8 mouse cellular contexts compared by ENCODE assay signal in genomic region chr19:45007425-45008191, GRCm38 (mm10). TPM values are rescaled to one million over a fixed set of nuclear protein-coding genes. Genes with fewer than 3 reads are reported as not detected.
DNase-seq lines count a peak whose midpoint lies in the region; ATAC-seq and TF ChIP-seq lines count a peak whose summit lies in the region.

No protein-coding gene starts in this region.

- peak overlapping the region; percentile 92 for H3K4me2 ChIP-seq in lung, embryonic 14.5 days
- peak overlapping the region; percentile 98 for H3K4me2 ChIP-seq in forebrain, embryonic 12.5 days
- H3K4me2 ChIP-seq in neural tube, embryonic 15.5 days, result peak overlapping the region; percentile 96

- peaks cover 14% of the 10 kb centered on the region for H3K4me1 ChIP-seq in lung, embryonic 14.5 days (ENCODE audit: insufficient read depth)
- H3K4me1 ChIP-seq in forebrain, embryonic 12.5 days, result peaks cover 25% of the 10 kb centered on the region
- peaks cover 57% of the 10 kb centered on the region for H3K4me1 ChIP-seq in neural tube, embryonic 15.5 days

- H3K9ac ChIP-seq in lung, embryonic 14.5 days, result peak overlapping the region; percentile 72; the same call in 1 of the 2 replicates
- H3K9ac ChIP-seq in forebrain, embryonic 12.5 days, result no peak overlapping the region
- peak overlapping the region; percentile 73; the same call in 1 of the 2 replicates for H3K9ac ChIP-seq in neural tube, embryonic 15.5 days (replicated peaks)

- H3K27me3 ChIP-seq in lung, embryonic 14.5 days (ENCODE audit: insufficient read depth, low read length), result no peaks in the 10 kb centered on the region
- H3K27me3 ChIP-seq in forebrain, embryonic 12.5 days, result no peaks in the 10 kb centered on the region
- H3K27me3 ChIP-seq in neural tube, embryonic 15.5 days (replicated peaks), result no peaks in the 10 kb centered on the region

- H3K4me3 ChIP-seq in lung, embryonic 14.5 days (ENCODE audit: low read depth, low read length), result peak overlapping the region; percentile 97
- H3K4me3 ChIP-seq in forebrain, embryonic 12.5 days (replicated peaks), result peak overlapping the region; percentile 95
- peak overlapping the region; percentile 93 for H3K4me3 ChIP-seq in neural tube, embryonic 15.5 days (replicated peaks)

- 77% methylated on average over 20 of the region's 20 CpGs for WGBS in lung, embryonic 14.5 days
- WGBS in forebrain, embryonic 12.5 days, result 91% methylated on average over 20 of the region's 20 CpGs
- 92% methylated on average over 20 of the region's 20 CpGs for WGBS in neural tube, embryonic 15.5 days

- peaks cover 62% of the 10 kb centered on the region for H3K36me3 ChIP-seq in lung, embryonic 14.5 days (ENCODE audit: insufficient read depth)
- peaks cover 62% of the 10 kb centered on the region for H3K36me3 ChIP-seq in forebrain, embryonic 12.5 days (replicated peaks)
- peaks cover 41% of the 10 kb centered on the region for H3K36me3 ChIP-seq in neural tube, embryonic 15.5 days

- DNase-seq in lung, embryonic 14.5 days, result no peak
- no peak for DNase-seq in lung, adult 18-20 months
- peak; percentile 88 for DNase-seq in kidney, postnatal 25 days
- DNase-seq in layer of hippocampus, postnatal 10 days (ENCODE audit: low spot score in 2 of 2), result no peak
- no peak for DNase-seq in left cerebral cortex, adult 11 months (ENCODE audit: low spot score)
- no peak for DNase-seq in lung, postnatal 14 days

- H3K27ac ChIP-seq in lung, embryonic 14.5 days (ENCODE audit: low read depth), result no peak overlapping the region
- no peak overlapping the region for H3K27ac ChIP-seq in forebrain, embryonic 12.5 days
- H3K27ac ChIP-seq in neural tube, embryonic 15.5 days (replicated peaks), result peak overlapping the region; percentile 86; the same call in 1 of the 2 replicates

- no peaks in the 10 kb centered on the region for H3K9me3 ChIP-seq in lung, embryonic 14.5 days (ENCODE audit: low read depth, low read length)
- H3K9me3 ChIP-seq in forebrain, embryonic 12.5 days, result no peaks in the 10 kb centered on the region
- no peaks in the 10 kb centered on the region for H3K9me3 ChIP-seq in neural tube, embryonic 15.5 days (replicated peaks)

- ATAC-seq in lung, embryonic 14.5 days (ENCODE audit: insufficient read depth), result no peak
- ATAC-seq in forebrain, embryonic 12.5 days (ENCODE audit: low FRiP score), result no peak
- ATAC-seq in neural tube, embryonic 15.5 days (ENCODE audit: low FRiP score), result no peak

- TF ChIP-seq CTCF in lung, embryonic 14.5 days (IDR thresholded peaks at IDR 0.05; ENCODE audit: low read depth), result no peak

RNA-seq across cellular contexts. Expression of gene Mrpl43, which starts 1.4 kb away (rescaled TPM):
- 61.3 and 63.6 TPM in 2 replicates for polyA plus RNA-seq in lung, embryonic 14.5 days (2014; fragmentation: Nextera tagmentation; extraction: Ambion mirVana)
- 71.0 and 75.8 TPM in 2 replicates for polyA plus RNA-seq in forebrain, embryonic 12.5 days (2016; fragmentation: Nextera tagmentation; extraction: Ambion mirVana)
- 89.1 and 96.2 TPM in 2 replicates for polyA plus RNA-seq in neural tube, embryonic 15.5 days (2015; fragmentation: Nextera tagmentation; extraction: Ambion mirVana)
- 10 to 100 TPM; 45.3 to 48.9 TPM for total RNA-seq in layer of hippocampus, postnatal 10 days (2021)

RNA-seq across cellular contexts. Expression of gene Twnk, which starts 2.1 kb away (rescaled TPM):
- 13.0 and 14.8 TPM in 2 replicates for polyA plus RNA-seq in lung, embryonic 14.5 days (2014; fragmentation: Nextera tagmentation; extraction: Ambion mirVana)
- 23.5 and 23.9 TPM in 2 replicates for polyA plus RNA-seq in forebrain, embryonic 12.5 days (2016; fragmentation: Nextera tagmentation; extraction: Ambion mirVana)
- polyA plus RNA-seq in neural tube, embryonic 15.5 days (2015; fragmentation: Nextera tagmentation; extraction: Ambion mirVana), result 12.9 and 15.8 TPM in 2 replicates
- total RNA-seq in layer of hippocampus, postnatal 10 days (2021), result 10 to 100 TPM; 14.1 to 15.1 TPM

RNA-seq across cellular contexts. Expression of gene Lzts2, which starts 6.6 kb away (rescaled TPM):
- polyA plus RNA-seq in lung, embryonic 14.5 days (2014; fragmentation: Nextera tagmentation; extraction: Ambion mirVana), result 68.5 and 75.4 TPM in 2 replicates
- polyA plus RNA-seq in forebrain, embryonic 12.5 days (2016; fragmentation: Nextera tagmentation; extraction: Ambion mirVana), result 48.7 and 51.4 TPM in 2 replicates
- polyA plus RNA-seq in neural tube, embryonic 15.5 days (2015; fragmentation: Nextera tagmentation; extraction: Ambion mirVana), result 23.4 and 28.2 TPM in 2 replicates
- total RNA-seq in layer of hippocampus, postnatal 10 days (2021), result 10 to 100 TPM; 21.3 to 23.2 TPM

RNA-seq across cellular contexts. Expression of gene Sema4g, which starts 18.7 kb away (rescaled TPM):
- 1.7 and 2.1 TPM in 2 replicates for polyA plus RNA-seq in lung, embryonic 14.5 days (2014; fragmentation: Nextera tagmentation; extraction: Ambion mirVana)
- polyA plus RNA-seq in forebrain, embryonic 12.5 days (2016; fragmentation: Nextera tagmentation; extraction: Ambion mirVana), result 7.0 and 7.5 TPM in 2 replicates
- 17.4 and 19.4 TPM in 2 replicates for polyA plus RNA-seq in neural tube, embryonic 15.5 days (2015; fragmentation: Nextera tagmentation; extraction: Ambion mirVana)
- 10 to 100 TPM; 61.8 to 69.2 TPM for total RNA-seq in layer of hippocampus, postnatal 10 days (2021)

RNA-seq across cellular contexts. Expression of gene Pdzd7, which starts 37.9 kb away (rescaled TPM):
- 0.39 TPM in 2 replicates for polyA plus RNA-seq in lung, embryonic 14.5 days (2014; fragmentation: Nextera tagmentation; extraction: Ambion mirVana)
- polyA plus RNA-seq in forebrain, embryonic 12.5 days (2016; fragmentation: Nextera tagmentation; extraction: Ambion mirVana), result 0.45 and 0.50 TPM in 2 replicates
- 1.5 and 2.6 TPM in 2 replicates for polyA plus RNA-seq in neural tube, embryonic 15.5 days (2015; fragmentation: Nextera tagmentation; extraction: Ambion mirVana)
- 1 to 10 TPM; 3.2 to 3.3 TPM for total RNA-seq in layer of hippocampus, postnatal 10 days (2021)

Comparison
In these comparisons a context has a peak if more than half of its experiments do, and no peak if none do; other contexts are left out.
1. DNase-seq: peak in kidney, postnatal 25 days (2 of 2); none in lung, embryonic 14.5 days (single experiment), lung, adult 18-20 months (0 of 2), layer of hippocampus, postnatal 10 days (0 of 2), left cerebral cortex, adult 11 months (single experiment) and lung, postnatal 14 days (single experiment).
2. Peak in every context shown above with its lines, with median percentiles within 50 percentile points of each other: H3K4me2 ChIP-seq and H3K4me3 ChIP-seq.